Mouse (Mus musculus) G1E-ER4 (cell line): ENCODE results near the gene Wdr5b. TPM values are rescaled to one million over a fixed set of nuclear protein-coding genes. Genes with fewer than 3 reads are reported as not detected.

Source experiments
- GATA1 ChIP-seq: IDR thresholded peaks from one replicate; pipeline ENCODE4 v1.8.0; 2012; ENCODE audit warnings: low read length, inconsistent platforms
- polyA plus RNA-seq: library from polyadenylated mRNA; stranded (reverse); fragments of >175 nt; gene quantifications from 2 replicates; pipeline ENCODE4 v1.2.3, GENCODE M21; 2012

Wdr5b gene
- polyA plus RNA-seq, 1 experiment, result 0.22 TPM

- TF ChIP-seq GATA1, result no peak
Measured at GRCm38 (mm10) chr16:36067694-36068093, 26.7 kb downstream of the Wdr5b start.

GRCm38 (mm10) chr16:36068356-36068755 lies 27.4 kb downstream of the Wdr5b start:
- TF ChIP-seq GATA1, result no peak

- TF ChIP-seq GATA1, result no peak
Measured at GRCm38 (mm10) chr16:36069819-36070575, 29.0 kb downstream of the Wdr5b start.

GRCm38 (mm10) chr16:36071071-36071449 lies 30.1 kb downstream of the Wdr5b start:
- TF ChIP-seq GATA1, result no peak

- TF ChIP-seq GATA1, result no peak
Measured at GRCm38 (mm10) chr16:36071450-36072379, 30.7 kb downstream of the Wdr5b start, which contains the start of the genes Fam162a and Ccdc58. Gene Fam162a, minus strand, starts transcription at chr16:36071594. Gene Ccdc58, plus strand, starts transcription at chr16:36071685.

- TF ChIP-seq GATA1, result no peak
Measured at GRCm38 (mm10) chr16:36072410-36073011, 31.5 kb downstream of the Wdr5b start.

GRCm38 (mm10) chr16:36074772-36075171 lies 33.8 kb downstream of the Wdr5b start:
- no peak for TF ChIP-seq GATA1

- no peak for TF ChIP-seq GATA1
Measured at GRCm38 (mm10) chr16:36079916-36080315, 38.9 kb downstream of the Wdr5b start.

GRCm38 (mm10) chr16:36087846-36088245 lies 46.9 kb downstream of the Wdr5b start:
- no peak for TF ChIP-seq GATA1

GRCm38 (mm10) chr16:36089065-36089464 lies 48.1 kb downstream of the Wdr5b start:
- no peak for TF ChIP-seq GATA1

GRCm38 (mm10) chr16:36089850-36090616 lies 49.0 kb downstream of the Wdr5b start:
- TF ChIP-seq GATA1, result no peak

- no peak for TF ChIP-seq GATA1
Measured at GRCm38 (mm10) chr16:36090785-36091509, 50.0 kb downstream of the Wdr5b start.

Other genes starting within 250 kb of the Wdr5b start
- gene Parp14, start 169.6 kb upstream of the Wdr5b start, polyA plus RNA-seq, result 2.2 and 3.7 TPM in 2 replicates
- 1.3 and 2.0 TPM in 2 replicates for gene Parp9, start 102.7 kb upstream of the Wdr5b start, polyA plus RNA-seq
- 2.3 and 2.8 TPM in 2 replicates for gene Dtx3l, start 102.0 kb upstream of the Wdr5b start, polyA plus RNA-seq
- 46.7 and 66.0 TPM in 2 replicates for gene Kpna1, start 62.4 kb upstream of the Wdr5b start, polyA plus RNA-seq
- 162 and 401 TPM in 2 replicates for gene Fam162a, start 30.4 kb downstream of the Wdr5b start, polyA plus RNA-seq
- gene Ccdc58, start 30.5 kb downstream of the Wdr5b start, polyA plus RNA-seq, result 5.6 and 8.0 TPM in 2 replicates
- gene Csta1, start 90.1 kb downstream of the Wdr5b start, polyA plus RNA-seq, result not detected in 2 replicates
- not detected in 2 replicates for gene Stfa2l1, start 115.6 kb downstream of the Wdr5b start, polyA plus RNA-seq
- gene Gm5483, start 143.0 kb downstream of the Wdr5b start, polyA plus RNA-seq, result not detected in 2 replicates
- gene Gm5416, start 169.2 kb downstream of the Wdr5b start, polyA plus RNA-seq, result not detected in 2 replicates
- gene 2010005H15Rik, start 180.3 kb downstream of the Wdr5b start, polyA plus RNA-seq, result not detected in 2 replicates
- not detected in 2 replicates for gene Stfa1, start 235.8 kb downstream of the Wdr5b start, polyA plus RNA-seq